Mouse (Mus musculus): ENCODE data around the gene Cnpy3. TPM values are rescaled to one million over a fixed set of nuclear protein-coding genes. Genes with fewer than 3 reads are reported as not detected.
"Not testable (repeated sequence)": the region's sequence is repeated elsewhere in the genome, so short reads cannot be mapped to it uniquely, and the experiment has no call there.

Gene Cnpy3
- polyA plus RNA-seq, 1 experiment: 243 TPM

DNA sequence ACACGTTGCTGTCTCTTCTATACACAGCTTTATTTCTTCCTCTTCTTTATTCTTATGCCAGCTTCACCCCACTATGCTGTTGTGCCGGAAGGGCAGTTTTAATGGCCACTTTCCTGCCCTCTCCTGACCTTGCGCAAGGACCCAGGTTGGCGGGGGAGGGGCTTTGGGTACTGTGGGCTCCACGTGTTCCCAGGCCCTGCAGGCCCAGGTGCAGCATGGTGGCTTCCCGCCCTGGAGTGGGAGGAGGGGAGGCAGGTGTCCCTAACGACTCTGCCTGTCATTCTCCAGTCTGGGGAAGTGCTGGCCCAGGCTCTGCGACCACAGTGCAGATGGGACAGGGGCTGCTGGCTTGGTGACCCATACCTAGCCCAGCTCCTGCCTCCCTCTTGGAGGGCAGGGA lies 15.9 kb upstream of the Cnpy3 start:
- Histone ChIP-seq H3K4me3 (replicated peaks) (no peak overlapping the region), H3K36me3 (replicated peaks; ENCODE audit: low read length) (no peaks in the 10 kb centered on the region)
- TF ChIP-seq FLI1 (IDR thresholded peaks at IDR 0.05; ENCODE audit: low read length) (no peak), GATA1 (IDR thresholded peaks at IDR 0.05; ENCODE audit: borderline replicate concordance, low read length) (no peak)

DNA sequence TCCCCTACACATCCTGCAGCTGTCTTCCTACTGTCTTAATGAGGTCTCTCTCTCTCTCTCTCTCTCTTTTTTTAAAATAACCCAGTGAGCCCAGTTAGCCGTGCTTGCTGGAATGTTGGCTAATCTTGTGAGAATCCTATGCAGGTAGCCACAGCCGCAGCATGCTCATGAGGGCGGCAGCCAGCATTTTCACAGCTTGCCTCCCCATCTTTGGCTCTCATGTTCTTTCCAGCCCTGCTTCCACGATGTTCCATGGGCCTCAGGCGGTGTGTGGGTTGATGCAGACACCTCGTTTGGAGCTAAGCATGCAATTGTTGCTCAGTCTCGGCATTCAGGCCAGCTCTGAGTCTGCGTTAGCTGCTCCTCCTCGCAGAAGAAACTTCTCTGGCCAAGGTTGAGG lies 12.9 kb upstream of the Cnpy3 start:
- H3K36me3 ChIP-seq (replicated peaks; ENCODE audit: low read length); H3K4me3 ChIP-seq (replicated peaks); H3K9me3 ChIP-seq; H3K27me3 ChIP-seq (replicated peaks): not testable (repeated sequence)
- peaks cover 15% of the 10 kb centered on the region for H3K4me1 ChIP-seq

More for the DNA sequence above, 15.9 kb upstream of the Cnpy3 start:
- Histone ChIP-seq H3K4me1 (peaks cover 27% of the 10 kb centered on the region), H3K9me3 (no peaks in the 10 kb centered on the region), H3K27me3 (replicated peaks) (peaks cover 6% of the 10 kb centered on the region)

DNA sequence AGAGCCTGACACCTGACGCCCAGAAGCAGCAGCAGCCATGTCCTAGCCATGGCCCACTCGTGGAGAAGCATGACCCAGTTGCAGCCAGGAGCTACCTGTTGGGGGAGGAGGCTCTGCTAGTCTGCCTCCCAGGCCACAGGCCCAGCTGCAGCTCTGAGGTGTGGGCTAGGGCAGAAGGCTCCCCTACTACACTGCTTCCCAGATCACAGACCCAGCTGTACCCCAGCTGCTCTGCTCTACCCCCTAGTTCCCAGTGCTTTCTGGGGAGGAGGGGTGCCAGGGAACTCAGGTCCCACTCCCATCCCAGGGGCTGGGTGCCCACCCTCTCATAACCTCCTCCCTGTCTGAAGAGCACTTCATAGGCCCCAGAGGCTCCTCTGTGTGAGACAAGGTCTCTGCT lies 11.5 kb upstream of the Cnpy3 start, which contains the start of gene Ptcra:
Gene Ptcra, minus strand, starts transcription at position 169 of the 400 bp plus-strand sequence.
- TF ChIP-seq GATA1 (IDR thresholded peaks at IDR 0.05; ENCODE audit: borderline replicate concordance, low read length) (no peak), FLI1 (IDR thresholded peaks at IDR 0.05; ENCODE audit: low read length) (no peak)
- H3K4me1 ChIP-seq: peaks cover 15% of the 10 kb centered on the region
- no peaks in the 10 kb centered on the region for H3K36me3 ChIP-seq (replicated peaks; ENCODE audit: low read length)
- H3K9me3 ChIP-seq: no peaks in the 10 kb centered on the region
- H3K4me3 ChIP-seq (replicated peaks): no peak within 1 kb of the TSS
- H3K27me3 ChIP-seq (replicated peaks): peaks cover 6% of the 10 kb centered on the region

DNA sequence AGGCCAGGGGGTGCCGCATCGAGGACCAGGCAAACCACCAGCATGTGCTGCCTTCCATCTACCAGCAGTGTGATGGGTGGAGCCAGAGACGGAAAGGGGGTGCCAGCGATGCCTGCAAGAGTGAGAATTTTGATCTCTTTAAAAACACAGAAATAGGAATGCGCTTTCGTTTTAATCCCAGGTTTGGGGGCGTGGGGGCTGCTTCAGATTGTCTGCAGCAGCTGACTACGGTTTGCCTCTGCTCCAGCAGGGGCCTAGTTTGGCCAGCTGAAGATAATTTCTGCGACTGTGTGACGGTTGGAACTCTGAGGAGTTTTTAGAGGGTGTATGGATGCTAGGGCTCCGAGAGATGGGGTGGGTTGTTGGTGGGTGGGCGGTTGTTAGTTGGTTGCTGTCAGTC lies 6.7 kb upstream of the Cnpy3 start:
- Histone ChIP-seq H3K27me3 (replicated peaks) (peaks cover 6% of the 10 kb centered on the region), H3K9me3 (peaks cover 8% of the 10 kb centered on the region)

DNA sequence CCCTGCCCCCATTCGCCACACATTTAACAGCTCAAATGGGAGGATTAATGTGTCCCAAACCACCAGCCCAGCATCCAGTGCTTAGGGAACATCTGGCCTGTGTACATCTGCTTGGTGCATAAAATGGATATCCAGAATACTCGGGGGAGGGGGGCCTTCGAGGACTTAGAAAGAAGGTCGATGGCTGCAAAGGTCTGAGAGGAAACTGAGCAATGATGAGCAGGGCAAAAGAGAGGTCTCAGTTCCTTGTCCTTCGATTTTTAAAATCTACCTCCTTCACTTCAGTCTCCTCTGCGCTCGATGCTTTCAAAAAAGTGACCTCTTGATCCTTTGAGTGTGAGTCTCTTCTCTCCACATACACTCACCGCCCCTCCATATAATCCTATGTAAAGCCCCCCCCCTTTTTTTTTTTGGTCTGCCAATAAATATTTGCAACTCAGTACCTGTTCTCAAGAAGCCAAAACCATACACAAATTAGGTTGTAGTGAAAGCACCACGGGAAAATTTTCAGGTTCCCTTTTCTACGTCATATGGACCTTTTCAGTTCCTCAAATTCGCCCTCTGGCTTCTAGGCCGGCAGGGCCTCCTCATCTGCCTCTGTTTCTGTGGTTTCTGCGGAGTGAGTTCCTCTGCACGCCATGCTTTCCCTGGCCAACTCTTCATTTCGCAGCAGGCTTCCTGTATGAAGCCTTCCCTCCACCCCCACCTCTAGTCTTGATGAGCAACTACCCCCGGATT lies 789 bp downstream of the Cnpy3 start:
- TF ChIP-seq FLI1 (IDR thresholded peaks at IDR 0.05; ENCODE audit: low read length): no peak
- TF ChIP-seq GATA1 (IDR thresholded peaks at IDR 0.05; ENCODE audit: borderline replicate concordance, low read length): no peak
- Histone ChIP-seq H3K4me3 (replicated peaks) (peak overlapping the region; percentile 96), H3K4me1 (peaks cover 41% of the 10 kb centered on the region), H3K36me3 (replicated peaks; ENCODE audit: low read length) (peaks cover 25% of the 10 kb centered on the region), H3K9me3 (peaks cover 8% of the 10 kb centered on the region), H3K27me3 (replicated peaks) (no peaks in the 10 kb centered on the region)

More for the DNA sequence above, 6.7 kb upstream of the Cnpy3 start:
- H3K4me3 ChIP-seq (replicated peaks): peak overlapping the region; percentile 56
- 0 out of 2 replicates have a peak, but pooled peaks cover 3% of the 10 kb centered on the region for H3K4me1 ChIP-seq
- H3K36me3 ChIP-seq (replicated peaks; ENCODE audit: low read length): no peaks in the 10 kb centered on the region
- TF ChIP-seq GATA1 (IDR thresholded peaks at IDR 0.05; ENCODE audit: borderline replicate concordance, low read length): no peak
- TF ChIP-seq FLI1 (IDR thresholded peaks at IDR 0.05; ENCODE audit: low read length): no peak

DNA sequence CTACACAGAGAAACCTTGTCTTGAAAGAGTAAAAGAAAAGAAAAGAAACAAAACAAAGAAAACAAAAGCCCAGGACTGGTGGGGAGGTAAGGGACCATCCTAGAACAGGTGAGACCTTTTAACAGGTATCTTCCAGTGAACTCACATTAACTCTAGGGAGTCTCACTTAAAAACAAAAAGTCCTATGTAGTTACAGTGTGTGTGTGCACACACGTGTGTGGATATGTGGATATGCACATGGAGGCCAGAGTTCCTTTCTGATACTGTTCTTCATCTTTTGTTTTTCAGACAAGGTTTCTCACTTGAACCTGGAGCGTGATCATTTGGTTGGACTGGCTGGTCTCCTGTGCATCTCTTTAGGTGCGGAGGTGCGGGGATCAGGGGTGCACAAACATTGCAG lies 1.4 kb downstream of the Cnpy3 start:
- H3K36me3 ChIP-seq (replicated peaks; ENCODE audit: low read length): peaks cover 32% of the 10 kb centered on the region
- TF ChIP-seq FLI1 (IDR thresholded peaks at IDR 0.05; ENCODE audit: low read length): no peak
- no peak for TF ChIP-seq GATA1 (IDR thresholded peaks at IDR 0.05; ENCODE audit: borderline replicate concordance, low read length)
- H3K4me1 ChIP-seq: peaks cover 47% of the 10 kb centered on the region
- H3K27me3 ChIP-seq (replicated peaks): no peaks in the 10 kb centered on the region
- peaks cover 8% of the 10 kb centered on the region for H3K9me3 ChIP-seq
- peak overlapping the region; percentile 96 for H3K4me3 ChIP-seq (replicated peaks)

DNA sequence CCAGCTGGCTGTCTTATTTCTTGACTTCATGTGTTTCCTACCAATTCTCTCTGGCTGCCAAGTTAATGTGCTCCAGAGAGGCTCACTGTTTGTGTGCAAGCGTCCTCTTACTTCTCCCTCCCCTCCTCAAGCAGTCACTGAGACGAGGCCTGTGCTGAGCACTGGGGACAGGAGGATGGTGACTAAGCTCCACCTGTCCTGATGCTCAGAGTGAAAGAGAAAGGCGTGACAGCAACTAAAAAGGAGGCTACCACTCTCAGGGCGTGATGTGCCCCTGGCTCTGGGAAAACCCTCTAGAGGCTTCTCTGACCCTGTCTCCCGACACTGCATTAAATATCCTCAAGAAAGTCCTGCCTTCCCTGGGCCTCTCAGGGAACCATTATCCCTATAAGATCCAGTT lies 2.7 kb downstream of the Cnpy3 start:
- no peaks in the 10 kb centered on the region for H3K27me3 ChIP-seq (replicated peaks)
- no peak for TF ChIP-seq FLI1 (IDR thresholded peaks at IDR 0.05; ENCODE audit: low read length)
- TF ChIP-seq GATA1 (IDR thresholded peaks at IDR 0.05; ENCODE audit: borderline replicate concordance, low read length): no peak
- H3K4me3 ChIP-seq (replicated peaks): peak overlapping the region; percentile 17
- H3K9me3 ChIP-seq: peaks cover 1% of the 10 kb centered on the region
- H3K4me1 ChIP-seq: peaks cover 54% of the 10 kb centered on the region
- H3K36me3 ChIP-seq (replicated peaks; ENCODE audit: low read length): peaks cover 41% of the 10 kb centered on the region

DNA sequence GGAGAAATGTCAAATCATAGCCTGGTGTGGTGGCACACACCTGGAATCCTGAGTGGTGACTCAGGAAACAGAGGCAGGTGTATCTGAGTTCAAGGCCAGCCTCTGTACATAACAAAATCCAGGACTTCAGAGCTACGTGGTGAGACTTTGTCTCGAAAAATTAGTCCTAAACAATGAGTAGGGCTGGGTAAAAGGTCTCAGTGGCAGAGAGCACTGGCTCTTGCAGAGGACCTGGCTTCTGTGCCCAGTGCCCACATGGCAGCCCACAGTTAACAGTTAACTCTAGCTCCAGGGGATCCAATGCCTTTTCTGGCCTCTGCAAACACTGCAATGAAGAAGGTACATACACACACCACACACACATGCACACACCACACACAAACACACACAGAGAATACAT lies 4.2 kb downstream of the Cnpy3 start:
- Histone ChIP-seq H3K4me3 (replicated peaks) (no peak overlapping the region), H3K9me3 (no peaks in the 10 kb centered on the region), H3K4me1 (peaks cover 62% of the 10 kb centered on the region), H3K36me3 (replicated peaks; ENCODE audit: low read length) (peaks cover 56% of the 10 kb centered on the region), H3K27me3 (replicated peaks) (no peaks in the 10 kb centered on the region)
- no peak for TF ChIP-seq FLI1 (IDR thresholded peaks at IDR 0.05; ENCODE audit: low read length)

DNA sequence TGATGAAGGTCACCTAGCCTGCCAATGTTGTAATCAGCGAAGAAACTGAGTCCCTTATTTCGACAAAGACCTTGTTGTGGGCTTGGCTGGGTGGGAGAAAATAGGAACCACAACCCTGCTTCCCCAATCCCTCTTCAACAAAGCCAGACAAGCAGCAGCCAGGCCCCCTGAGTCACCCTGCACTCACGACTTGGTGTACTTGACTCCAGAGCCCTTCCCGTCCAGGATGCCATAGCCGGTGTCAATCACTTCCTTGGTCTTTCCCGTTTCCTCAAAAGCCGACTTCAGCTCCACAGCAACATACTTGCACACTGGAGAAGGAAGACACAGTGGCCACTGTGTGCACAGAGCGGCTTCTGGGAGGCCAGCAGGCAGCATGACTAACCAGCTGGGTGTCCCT lies 4.8 kb downstream of the Cnpy3 start:
- Histone ChIP-seq H3K36me3 (replicated peaks; ENCODE audit: low read length) (peaks cover 61% of the 10 kb centered on the region), H3K4me3 (replicated peaks) (peak overlapping the region; percentile 39), H3K4me1 (peaks cover 62% of the 10 kb centered on the region), H3K27me3 (replicated peaks) (no peaks in the 10 kb centered on the region), H3K9me3 (no peaks in the 10 kb centered on the region)
- TF ChIP-seq GATA1 (IDR thresholded peaks at IDR 0.05; ENCODE audit: borderline replicate concordance, low read length) (no peak), FLI1 (IDR thresholded peaks at IDR 0.05; ENCODE audit: low read length) (no peak)

DNA sequence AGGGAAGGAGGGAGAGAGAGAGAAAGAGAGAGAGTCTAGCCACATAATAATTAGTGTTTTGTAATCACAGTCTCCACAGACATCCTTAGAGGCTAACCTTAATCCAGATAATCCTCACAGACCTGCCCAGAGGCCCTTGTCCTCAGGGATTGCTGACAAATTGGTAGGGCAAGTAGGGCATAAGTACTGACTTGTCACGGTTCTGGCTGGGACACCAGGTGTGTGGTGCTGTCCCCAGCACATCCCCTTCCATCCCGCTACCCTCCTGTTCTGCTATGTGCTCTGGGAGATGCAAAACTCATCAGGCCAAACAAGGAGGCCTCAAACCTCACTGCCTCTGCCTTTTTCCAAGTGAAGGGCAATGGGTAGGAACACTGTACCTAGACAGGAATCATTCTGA lies 6.5 kb downstream of the Cnpy3 start:
- H3K4me1 ChIP-seq: peaks cover 67% of the 10 kb centered on the region
- H3K36me3 ChIP-seq (replicated peaks; ENCODE audit: low read length): peaks cover 74% of the 10 kb centered on the region
- no peaks in the 10 kb centered on the region for H3K27me3 ChIP-seq (replicated peaks)
- no peaks in the 10 kb centered on the region for H3K9me3 ChIP-seq
- no peak for TF ChIP-seq FLI1 (IDR thresholded peaks at IDR 0.05; ENCODE audit: low read length)
- TF ChIP-seq GATA1 (IDR thresholded peaks at IDR 0.05; ENCODE audit: borderline replicate concordance, low read length): no peak
- H3K4me3 ChIP-seq (replicated peaks): no peak overlapping the region

All from megakaryocyte, embryonic 14.5 days (primary cell).